Mouse (Mus musculus): ENCODE results near the gene Sv2c.

- TF ChIP-seq CTCF (IDR thresholded peaks at IDR 0.05) (no peak), EP300 (IDR thresholded peaks at IDR 0.05) (no peak)
Observed at GRCm38 (mm10) chr13:96015516-96015915, 116.9 kb downstream of the Sv2c start.

Measured in lung, postnatal 0 days (tissue).